Mouse (Mus musculus): ENCODE data around the gene Wasf1.

The Wasf1 gene

DNA sequence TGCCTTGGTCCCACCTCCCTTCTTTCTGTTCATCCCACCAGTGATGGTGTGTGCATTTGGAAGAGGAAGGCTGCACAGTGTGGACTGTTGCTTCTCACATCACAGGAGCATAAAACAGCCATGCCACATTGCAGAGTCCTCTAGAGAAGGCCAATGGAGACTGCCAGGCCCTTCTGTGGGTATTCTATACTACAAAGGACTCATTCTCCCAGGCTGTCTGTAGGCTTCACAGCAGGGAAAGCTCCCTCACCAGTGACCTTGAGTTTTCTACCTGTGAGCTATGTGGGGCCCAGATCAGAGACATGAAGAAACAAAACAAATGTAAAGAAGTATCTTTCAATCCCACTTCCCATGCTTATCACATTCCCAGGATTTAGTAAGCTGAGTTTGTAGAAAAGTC, 100.5 kb downstream of the Wasf1 start:
- no peak for DNase-seq (ENCODE audit: low spot score)

DNA sequence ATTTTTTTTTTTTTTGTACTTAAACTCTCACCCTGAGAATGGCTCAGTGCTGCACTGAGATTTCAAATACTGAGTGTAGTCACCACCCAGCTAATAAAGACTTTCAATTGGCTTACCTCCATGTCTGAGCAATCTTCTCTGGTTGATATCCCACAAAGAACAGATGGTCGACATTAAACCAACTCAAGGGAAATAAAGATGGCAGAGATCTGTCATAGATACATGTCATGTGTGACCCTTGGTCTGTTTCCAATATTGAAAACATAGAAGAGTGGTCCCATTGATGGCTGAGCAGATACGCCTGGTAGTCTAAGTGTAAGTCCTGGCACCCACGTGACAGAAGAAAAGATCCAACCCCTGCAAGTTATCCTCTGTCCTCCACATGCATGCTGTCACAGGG, 101.3 kb downstream of the Wasf1 start:
- DNase-seq (ENCODE audit: low spot score), result no peak

DNA sequence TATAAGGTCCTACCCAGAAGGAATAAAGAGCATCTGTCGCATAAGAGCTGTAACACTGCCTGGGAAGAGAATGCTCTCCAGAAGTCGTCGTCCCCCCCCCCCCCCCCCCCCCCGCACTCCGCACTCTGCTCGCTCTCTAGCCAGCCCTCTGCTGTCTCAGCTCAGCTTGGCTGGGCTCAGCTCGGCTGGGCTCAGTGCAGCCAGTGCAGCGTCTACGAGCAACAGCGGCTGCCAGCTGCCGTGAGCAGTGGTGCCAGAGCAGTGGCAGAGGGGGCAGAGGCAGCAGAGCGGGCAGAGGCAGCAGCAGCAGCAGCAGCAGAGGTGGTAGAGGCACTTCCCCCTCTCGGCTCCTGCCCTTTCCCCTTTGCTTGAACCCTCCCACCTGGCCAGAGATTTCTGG, 102.1 kb downstream of the Wasf1 start:
- no peak for DNase-seq (ENCODE audit: low spot score)

All from ovary, postnatal 14 days (tissue).